Mouse (Mus musculus) cerebellum, postnatal 4 days (tissue): ENCODE results near the gene Vmn2r111.
"Not testable (repeated sequence)": the region's sequence is repeated elsewhere in the genome, so short reads cannot be mapped to it uniquely, and the experiment has no call there.

ENCODE experiments used
- DNase-seq, 2 experiments: peaks; one replicate each; pipeline ENCODE4 v3.0.0; 2022; ENCODE audit warnings: low spot score in 2 of 2, mixed read lengths in 1 of 2

Vmn2r111 gene

DNA sequence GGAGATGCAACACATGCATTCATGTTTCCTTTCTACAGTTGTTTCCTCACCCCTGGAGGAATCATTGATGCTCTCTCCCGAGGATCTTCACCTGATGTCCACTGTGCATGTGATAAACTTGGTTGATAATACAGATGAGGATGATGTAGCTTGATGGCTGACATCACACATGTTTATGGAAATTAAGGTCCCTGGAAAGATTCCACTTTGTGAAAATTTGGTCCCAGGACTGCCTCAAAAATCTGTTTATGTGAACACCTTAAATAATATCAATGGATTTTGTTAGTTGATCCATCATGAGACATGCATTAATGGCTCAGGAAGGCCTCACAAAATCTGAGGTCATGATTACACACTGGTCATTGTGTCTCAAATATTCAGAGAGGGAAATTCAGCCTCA lies at the start of gene Vmn2r111:
Gene Vmn2r111 (minus strand): TSS at position 101 of the 400 bp plus-strand sequence.
- DNase-seq: not testable (repeated sequence)

DNA sequence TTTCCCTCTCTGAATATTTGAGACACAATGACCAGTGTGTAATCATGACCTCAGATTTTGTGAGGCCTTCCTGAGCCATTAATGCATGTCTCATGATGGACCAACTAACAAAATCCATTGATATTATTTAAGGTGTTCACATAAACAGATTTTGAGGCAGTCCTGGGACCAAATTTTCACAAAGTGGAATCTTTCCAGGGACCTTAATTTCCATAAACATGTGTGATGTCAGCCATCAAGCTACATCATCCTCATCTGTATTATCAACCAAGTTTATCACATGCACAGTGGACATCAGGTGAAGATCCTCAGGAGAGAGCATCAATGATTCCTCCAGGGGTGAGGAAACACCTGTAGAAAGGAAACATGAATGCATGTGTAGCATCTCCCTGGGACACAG lies 27.4 kb upstream of the Vmn2r111 start, which contains the start of gene Vmn2r112:
Gene Vmn2r112 (plus strand): TSS at position 301 of the 400 bp plus-strand sequence.
- DNase-seq: not testable (repeated sequence)

DNA sequence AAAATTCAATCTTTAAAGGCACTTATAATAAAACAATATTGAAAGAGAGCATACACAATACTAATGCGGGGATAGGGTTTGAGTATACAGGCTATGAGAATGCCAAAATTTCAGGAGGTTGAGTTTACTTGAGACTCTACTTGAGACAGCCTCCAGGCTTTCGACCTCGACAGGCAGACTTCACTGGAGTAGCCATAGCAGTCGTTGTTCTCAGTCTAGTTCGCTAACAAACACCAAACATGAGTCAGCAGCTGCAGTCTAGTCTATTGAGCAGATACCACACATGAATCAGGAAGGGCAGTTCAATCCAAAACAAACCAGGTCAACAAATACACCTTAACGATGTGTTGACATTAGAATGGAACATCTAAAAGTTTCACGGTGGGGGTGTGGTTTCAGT lies 52.8 kb downstream of the Vmn2r111 start:
- DNase-seq: not testable (repeated sequence)

DNA sequence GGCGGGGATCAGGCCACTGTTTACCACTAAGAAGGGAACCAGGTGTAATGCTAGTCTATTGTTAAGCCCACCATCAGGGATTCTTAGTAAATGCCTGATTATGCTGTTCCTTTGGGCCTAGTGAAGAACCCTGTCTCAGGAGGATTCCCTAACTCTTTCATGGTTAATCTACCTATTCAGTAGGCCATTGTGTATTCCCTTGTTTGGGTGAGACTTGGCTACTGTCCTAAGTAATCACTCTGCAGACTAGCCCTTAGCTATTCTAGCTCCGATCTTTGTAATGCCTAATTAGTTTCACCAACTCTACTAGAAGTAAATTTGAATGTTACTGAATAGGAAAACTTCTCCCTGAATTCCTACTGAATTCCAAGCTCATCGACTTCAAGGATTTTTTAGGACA lies 53.2 kb downstream of the Vmn2r111 start:
- DNase-seq: not testable (repeated sequence)

DNA sequence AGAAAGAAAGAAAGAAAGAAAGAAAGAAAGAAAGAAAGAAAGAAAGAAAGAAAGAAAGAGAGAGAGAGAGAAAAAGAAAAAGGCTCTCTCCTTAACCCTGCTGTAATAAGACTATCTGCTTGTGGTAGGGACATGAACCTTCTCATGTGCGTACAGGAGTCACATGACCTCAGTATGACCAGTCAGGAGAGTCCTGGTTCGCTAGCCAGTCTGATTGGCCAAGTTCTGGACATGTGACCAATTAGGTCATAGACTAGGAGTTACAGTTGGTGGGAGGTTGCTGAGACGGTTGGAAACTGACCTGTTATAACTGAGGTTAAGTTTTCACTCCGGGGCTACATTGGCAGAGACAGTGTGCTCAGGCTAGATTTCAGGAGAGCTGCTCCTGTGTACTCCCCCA lies 76.2 kb downstream of the Vmn2r111 start:
- DNase-seq: no peak
